Mouse (Mus musculus): ENCODE results near the gene Kcnh1.

GRCm38 (mm10) chr1:192391041-192391440 is 200.5 kb downstream of the Kcnh1 start:
- no peak for TF ChIP-seq CTCF (IDR thresholded peaks at IDR 0.05; ENCODE audit: low read depth)
- no peak for TF ChIP-seq EP300 (IDR thresholded peaks at IDR 0.05; ENCODE audit: low read depth)

Data from liver, embryonic 14.5 days (tissue).